Mouse (Mus musculus) cerebellum, adult 2 months (tissue): ENCODE measurements around the gene Dclk2. TPM values are rescaled to one million over a fixed set of nuclear protein-coding genes. Genes with fewer than 3 reads are reported as not detected.

Experiments
- DNase-seq, 2 experiments: peaks; one replicate each; pipeline ENCODE4 v3.0.0; 2021
- H3K27ac ChIP-seq: fragments of 200-500 bp; 2 replicates; pipeline ENCODE4 v1.5.1; 2012; ENCODE audit warnings: low read length, control low read depth, inconsistent platforms; ENCODE audit not compliant: insufficient read depth
- H3K27me3 ChIP-seq: fragments of 200-500 bp; 2 replicates; pipeline ENCODE4 v1.6.1; 2012; ENCODE audit warnings: inconsistent platforms, mild to moderate bottlenecking, low read length, moderate library complexity; ENCODE audit not compliant: control insufficient read depth, insufficient read depth
- H3K4me1 ChIP-seq: fragments of 200-500 bp; 2 replicates; pipeline ENCODE4 v1.6.1; 2011; ENCODE audit warnings: low read length; ENCODE audit not compliant: control insufficient read depth, insufficient read depth
- H3K4me3 ChIP-seq: fragments of 200-500 bp; replicated peaks from 2 replicates; pipeline ENCODE3; 2011; ENCODE audit warnings: mild to moderate bottlenecking, low read depth, low read length, control low read depth; ENCODE audit not compliant: insufficient read depth
- CTCF ChIP-seq: fragments of 200-500 bp; IDR thresholded peaks from 2 replicates; pipeline ENCODE4 v1.5.1; 2011; ENCODE audit warnings: low read depth, mild to moderate bottlenecking, control low read depth, low read length, moderate library complexity, borderline replicate concordance; ENCODE audit not compliant: insufficient read depth
- POLR2A ChIP-seq: fragments of 200-500 bp; IDR thresholded peaks from 2 replicates; pipeline ENCODE4 v1.6.1; 2011; ENCODE audit warnings: low read length, control low read depth, borderline replicate concordance; ENCODE audit not compliant: insufficient read depth
- WGBS: fragments of 180-500 bp; shearing (Covaris S2); methylation state at CpG from one replicate; pipeline ENCODE4 v1.1.7; 2018; 5-methylcytosine and 5-hydroxymethylcytosine counted together
- polyA plus RNA-seq: library from polyadenylated mRNA; depleted of rRNA; stranded (reverse); fragments of >200 nt; gene quantifications from 2 replicates; pipeline ENCODE4 v1.2.3, GENCODE M21; 2012; rRNA removed

The Dclk2 gene
- polyA plus RNA-seq = 59.1 and 59.5 TPM in 2 replicates

GRCm38 (mm10) chr3:86920343-86921083 is at the start of gene Dclk2:
TSS of gene Dclk2 (minus strand) at chr3:86920852.
- H3K4me1 ChIP-seq = no peaks in the 10 kb centered on the region; the same call in 1 of the 2 replicates
- H3K4me3 ChIP-seq = peak within 1 kb of the TSS; percentile 78
- H3K27me3 ChIP-seq = no peaks in the 10 kb centered on the region
- under 1% methylated on average over 90 of the region's 91 CpGs for WGBS
- no peak for TF ChIP-seq CTCF
- TF ChIP-seq POLR2A = peak; percentile 72; the same call in 1 of the 2 replicates
- H3K27ac ChIP-seq = peak within 1 kb of the TSS; percentile 97
- peak; percentile 90 to 91 for DNase-seq

- TF ChIP-seq POLR2A (no peak), CTCF (no peak)
- WGBS = 13% methylated on average over 17 of the region's 17 CpGs
- Histone ChIP-seq H3K4me3 (no peak overlapping the region), H3K27ac (peak overlapping the region; percentile 2; the same call in 1 of the 2 replicates), H3K4me1 (no peaks in the 10 kb centered on the region), H3K27me3 (no peaks in the 10 kb centered on the region)
- peak; percentile 57 to 80 for DNase-seq
These were observed 42.2 kb upstream of the Dclk2 start for GRCm38 (mm10) chr3:86962665-86963435.

GRCm38 (mm10) chr3:86961395-86961669 is 40.7 kb upstream of the Dclk2 start:
- 98% methylated on average over 2 of the region's 2 CpGs for WGBS
- Histone ChIP-seq H3K27me3 (no peaks in the 10 kb centered on the region), H3K4me1 (no peaks in the 10 kb centered on the region), H3K4me3 (no peak overlapping the region), H3K27ac (no peak overlapping the region)
- no peak for DNase-seq
- no peak for TF ChIP-seq CTCF
- no peak for TF ChIP-seq POLR2A

GRCm38 (mm10) chr3:86960656-86961394 is 40.2 kb upstream of the Dclk2 start:
- no peak for TF ChIP-seq CTCF
- TF ChIP-seq POLR2A = no peak
- DNase-seq = no peak
- Histone ChIP-seq H3K4me1 (no peaks in the 10 kb centered on the region), H3K27ac (no peak overlapping the region), H3K4me3 (no peak overlapping the region), H3K27me3 (no peaks in the 10 kb centered on the region)
- WGBS = 92% methylated on average over 17 of the region's 17 CpGs

- DNase-seq = no peak
- Histone ChIP-seq H3K4me1 (no peaks in the 10 kb centered on the region), H3K27ac (no peak overlapping the region), H3K4me3 (no peak overlapping the region), H3K27me3 (no peaks in the 10 kb centered on the region)
- 92% methylated on average over 7 of the region's 7 CpGs for WGBS
- TF ChIP-seq CTCF (no peak), POLR2A (no peak)
These were observed 38.4 kb upstream of the Dclk2 start for GRCm38 (mm10) chr3:86959088-86959487.

- Histone ChIP-seq H3K4me3 (no peak overlapping the region), H3K27ac (no peak overlapping the region), H3K4me1 (no peaks in the 10 kb centered on the region), H3K27me3 (no peaks in the 10 kb centered on the region)
- no peak for DNase-seq
- TF ChIP-seq POLR2A (no peak), CTCF (no peak)
- WGBS = 75% methylated on average over 4 of the region's 4 CpGs
These were observed 34.7 kb upstream of the Dclk2 start for GRCm38 (mm10) chr3:86955376-86955775.

- TF ChIP-seq CTCF (no peak), POLR2A (no peak)
- Histone ChIP-seq H3K4me3 (no peak overlapping the region), H3K27me3 (no peaks in the 10 kb centered on the region), H3K4me1 (no peaks in the 10 kb centered on the region), H3K27ac (no peak overlapping the region)
- 58% methylated on average over 1 of the region's 1 CpGs for WGBS
- DNase-seq = no peak
These were observed 33.9 kb upstream of the Dclk2 start for GRCm38 (mm10) chr3:86954521-86954920.
